Mouse (Mus musculus): ENCODE measurements around the gene Gm45062.

The Gm45062 gene

GRCm38 (mm10) chr6:8368198-8368864, 109.1 kb downstream of the Gm45062 start:
- DNase-seq (ENCODE audit: low read depth), result no peak

GRCm38 (mm10) chr6:8370624-8371023, 111.4 kb downstream of the Gm45062 start:
- no peak for DNase-seq (ENCODE audit: low read depth)

- DNase-seq (ENCODE audit: low read depth), result no peak
Observed at GRCm38 (mm10) chr6:8373051-8373450, 113.8 kb downstream of the Gm45062 start.

- no peak for DNase-seq (ENCODE audit: low read depth)
Observed at GRCm38 (mm10) chr6:8373851-8374250, 114.6 kb downstream of the Gm45062 start.

GRCm38 (mm10) chr6:8374290-8374689, 115.0 kb downstream of the Gm45062 start:
- DNase-seq (ENCODE audit: low read depth), result no peak

- no peak for DNase-seq (ENCODE audit: low read depth)
Observed at GRCm38 (mm10) chr6:8374712-8375111, 115.5 kb downstream of the Gm45062 start.

GRCm38 (mm10) chr6:8376351-8376750, 117.1 kb downstream of the Gm45062 start:
- no peak for DNase-seq (ENCODE audit: low read depth)

GRCm38 (mm10) chr6:8377667-8378066, 118.4 kb downstream of the Gm45062 start:
- no peak for DNase-seq (ENCODE audit: low read depth)

GRCm38 (mm10) chr6:8389307-8389706, 130.1 kb downstream of the Gm45062 start:
- DNase-seq (ENCODE audit: low read depth), result no peak

- no peak for DNase-seq (ENCODE audit: low read depth)
Observed at GRCm38 (mm10) chr6:8390296-8390695, 131.0 kb downstream of the Gm45062 start.

- DNase-seq (ENCODE audit: low read depth), result no peak
Observed at GRCm38 (mm10) chr6:8390935-8391334, 131.7 kb downstream of the Gm45062 start.

GRCm38 (mm10) chr6:8393029-8393428, 133.8 kb downstream of the Gm45062 start:
- peak; percentile 17 for DNase-seq (ENCODE audit: low read depth)

- DNase-seq (ENCODE audit: low read depth), result no peak
Observed at GRCm38 (mm10) chr6:8394044-8394443, 134.8 kb downstream of the Gm45062 start.

GRCm38 (mm10) chr6:8395061-8395460, 135.8 kb downstream of the Gm45062 start:
- DNase-seq (ENCODE audit: low read depth), result no peak

GRCm38 (mm10) chr6:8397252-8397651, 138.0 kb downstream of the Gm45062 start:
- DNase-seq (ENCODE audit: low read depth), result no peak

GRCm38 (mm10) chr6:8399710-8400109, 140.5 kb downstream of the Gm45062 start:
- no peak for DNase-seq (ENCODE audit: low read depth)

GRCm38 (mm10) chr6:8403127-8403526, 143.9 kb downstream of the Gm45062 start:
- no peak for DNase-seq (ENCODE audit: low read depth)

- no peak for DNase-seq (ENCODE audit: low read depth)
Observed at GRCm38 (mm10) chr6:8405844-8406243, 146.6 kb downstream of the Gm45062 start.

GRCm38 (mm10) chr6:8408332-8408731, 149.1 kb downstream of the Gm45062 start:
- no peak for DNase-seq (ENCODE audit: low read depth)

- DNase-seq (ENCODE audit: low read depth), result no peak
Observed at GRCm38 (mm10) chr6:8409865-8410264, 150.6 kb downstream of the Gm45062 start.

GRCm38 (mm10) chr6:8412845-8413598, 153.8 kb downstream of the Gm45062 start:
- DNase-seq (ENCODE audit: low read depth), result no peak

GRCm38 (mm10) chr6:8414020-8414419, 154.8 kb downstream of the Gm45062 start:
- no peak for DNase-seq (ENCODE audit: low read depth)

- DNase-seq (ENCODE audit: low read depth), result no peak
Observed at GRCm38 (mm10) chr6:8415823-8416222, 156.6 kb downstream of the Gm45062 start.

Data from c-Kit-positive CD71-positive TER-119-negative erythroid progenitor cells, embryonic 14.5 days (primary cell).